Mouse (Mus musculus) embryonic stem cell, embryonic (primary cell): ENCODE measurements at regions not wholly inside any gene's neighbourhood (a gene's known extent, or its start where the extent isn't known, plus 50 kb on each side); places are given as distances from the start of the nearest gene placed in this dataset.
"Not testable (repeated sequence)": the region's sequence is repeated elsewhere in the genome, so short reads cannot be mapped to it uniquely, and the experiment has no call there.

Experiments
- CTCF ChIA-PET, 4 experiments: fragments of 300-600 bp in 2 of 4; fragments of 350-600 bp in 2 of 4; sonication (Branson Sonifier 250); formaldehyde crosslinking; loops; one replicate each; lab custom pipeline; 2022; ENCODE audit warnings: inconsistent platforms in 2 of 4; lab: Charles Lee
- POLR2A ChIA-PET, 4 experiments: fragments of 300-600 bp in 2 of 4; fragments of 350-600 bp in 2 of 4; sonication (Branson Sonifier 250); formaldehyde crosslinking; loops; one replicate each; lab custom pipeline; 2022; ENCODE audit warnings: antibody characterized with exemption in 4 of 4, inconsistent platforms in 1 of 4; lab: Charles Lee

DNA sequence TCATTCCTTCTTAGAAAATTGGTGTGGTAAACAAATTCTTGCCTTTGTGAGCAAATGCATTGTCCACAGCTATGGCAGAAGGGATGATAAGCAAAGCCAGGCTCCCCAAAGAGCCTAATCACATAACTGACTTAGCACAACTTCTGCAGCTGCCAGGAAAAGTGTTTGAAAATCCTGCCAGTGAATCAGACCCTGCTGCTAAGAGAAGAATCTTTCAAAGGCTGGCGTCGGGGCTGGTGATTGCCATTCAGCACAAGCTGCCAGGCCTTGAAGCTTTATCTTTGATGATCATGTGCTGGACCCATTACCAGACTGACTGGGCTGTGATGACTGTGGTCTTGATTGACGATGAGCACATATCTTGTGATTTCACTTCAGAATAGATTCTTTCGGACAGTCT is 713.9 kb upstream of the Tex47 start:
- ChIA-PET POLR2A (no interaction called here), CTCF (no interaction called here)

DNA sequence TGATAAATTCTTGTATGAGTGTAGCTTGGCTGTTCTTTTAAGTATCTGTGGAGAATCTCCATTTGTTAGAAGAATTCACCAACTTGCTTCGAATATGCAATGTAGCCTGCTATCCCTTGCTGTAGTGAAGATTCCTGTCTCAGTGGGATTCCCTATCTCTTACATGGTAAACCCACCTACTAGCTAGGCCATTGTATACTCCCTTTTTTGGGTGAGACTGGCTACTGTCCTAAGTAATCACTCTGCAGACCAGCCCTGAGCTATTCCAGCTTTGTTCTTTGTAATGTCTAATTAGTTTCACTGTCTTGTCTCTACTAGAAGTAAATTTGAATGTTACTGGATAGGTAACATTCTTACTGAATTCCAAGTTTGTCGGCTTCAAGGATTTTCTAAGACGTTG is 692.8 kb upstream of the Tex47 start:
- CTCF ChIA-PET, POLR2A ChIA-PET: not testable (repeated sequence)

DNA sequence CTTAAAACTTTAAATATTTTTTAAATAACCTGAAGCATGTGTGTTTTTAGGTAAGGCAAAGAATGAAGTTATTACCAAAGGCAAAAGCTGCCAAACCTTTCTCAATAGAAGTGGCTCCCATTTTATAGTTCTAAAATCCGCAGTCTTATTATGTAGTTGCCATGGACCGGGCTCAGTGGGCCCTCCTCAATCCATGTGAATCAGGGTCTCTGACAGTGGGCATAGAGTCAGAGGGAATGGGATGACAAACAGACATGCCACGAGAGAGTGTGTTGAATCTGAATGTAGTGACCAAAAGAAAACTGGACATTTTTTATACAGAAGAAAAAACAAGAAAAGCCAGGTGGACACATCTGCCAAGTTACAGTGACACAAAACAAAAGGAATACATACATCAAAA is 659.0 kb upstream of the Tex47 start:
- POLR2A ChIA-PET, result no interaction called here
- CTCF ChIA-PET, result no interaction called here

DNA sequence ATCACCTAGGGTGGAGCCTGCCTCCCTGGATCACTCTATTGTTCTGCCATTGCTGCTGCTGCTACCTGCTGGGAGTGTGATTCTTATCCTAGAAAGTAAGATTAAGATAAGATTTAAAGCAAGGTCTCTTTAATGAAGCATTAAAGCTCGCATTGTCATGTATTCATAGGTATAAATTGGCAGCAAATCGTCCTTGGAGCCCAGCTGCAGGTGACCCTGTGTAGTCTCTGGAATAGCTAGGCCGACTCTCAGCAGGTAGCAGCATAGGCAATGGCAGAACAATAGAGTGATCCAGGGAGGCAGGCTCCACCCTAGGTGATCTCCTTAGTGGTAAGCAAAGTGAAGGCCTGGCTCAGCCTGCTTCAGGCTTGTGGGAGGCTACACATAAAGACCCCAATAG is 627.7 kb upstream of the Tex47 start:
- CTCF ChIA-PET, POLR2A ChIA-PET: not testable (repeated sequence)

DNA sequence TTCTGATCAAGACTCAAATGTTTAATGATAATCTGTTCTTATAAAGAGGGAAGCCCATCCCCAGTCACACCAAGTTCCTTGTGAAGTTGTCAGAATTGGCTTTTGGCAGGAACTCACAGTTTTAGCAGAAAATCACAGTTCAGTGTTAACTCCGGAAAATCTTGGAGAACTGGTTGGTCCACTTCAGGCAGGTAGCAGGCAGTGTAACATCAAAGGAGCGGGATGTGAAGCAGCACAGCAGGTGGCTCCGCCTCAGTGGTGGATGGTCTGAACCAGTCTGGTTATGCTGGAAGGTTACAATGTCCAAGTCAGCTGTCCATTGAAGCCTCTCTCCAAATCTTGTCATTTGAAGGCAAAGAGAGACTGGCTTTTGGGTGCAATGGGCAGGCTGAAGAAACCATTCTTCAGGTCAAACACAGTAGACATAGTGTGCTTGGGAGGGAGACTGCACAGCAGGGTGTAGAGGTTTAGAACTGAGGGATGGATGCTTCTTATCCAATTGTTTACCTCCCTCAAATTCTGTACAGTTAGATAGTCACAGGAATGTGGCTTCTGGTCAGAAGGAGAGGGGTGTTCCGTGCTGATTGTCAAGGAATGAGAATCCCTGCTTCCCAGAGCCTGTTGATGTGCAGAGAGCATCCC is 594.1 kb upstream of the Tex47 start:
- POLR2A ChIA-PET, result no interaction called here

DNA sequence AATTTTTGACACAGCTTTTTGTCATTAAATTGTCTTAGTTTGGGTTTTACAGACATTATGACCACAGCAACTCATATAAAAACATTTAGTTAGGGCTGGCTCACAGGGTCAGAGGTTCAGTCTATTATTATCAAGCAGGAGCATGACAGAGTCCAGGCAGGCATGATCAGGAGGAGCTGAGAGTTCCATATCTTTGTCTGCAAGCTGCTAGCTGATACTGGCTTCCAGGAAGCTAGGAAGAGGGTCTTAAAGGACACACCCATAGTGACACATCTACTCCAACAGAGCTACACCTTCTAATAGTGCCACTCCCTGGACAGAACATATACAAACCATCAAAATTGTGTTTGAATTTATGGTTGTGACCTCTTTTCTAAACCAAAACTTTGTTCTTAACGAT is 587.7 kb upstream of the Tex47 start:
- CTCF ChIA-PET, result interaction anchor here in 1 of 4 experiments (0.7 kb wide), 1 partner anchor 870 kb away, joined by 4 read pairs; no protein-coding TSS in a partner anchor
- POLR2A ChIA-PET, result no interaction called here

More for the DNA sequence above, 594.1 kb upstream of the Tex47 start:
- CTCF ChIA-PET, result no interaction called here

DNA sequence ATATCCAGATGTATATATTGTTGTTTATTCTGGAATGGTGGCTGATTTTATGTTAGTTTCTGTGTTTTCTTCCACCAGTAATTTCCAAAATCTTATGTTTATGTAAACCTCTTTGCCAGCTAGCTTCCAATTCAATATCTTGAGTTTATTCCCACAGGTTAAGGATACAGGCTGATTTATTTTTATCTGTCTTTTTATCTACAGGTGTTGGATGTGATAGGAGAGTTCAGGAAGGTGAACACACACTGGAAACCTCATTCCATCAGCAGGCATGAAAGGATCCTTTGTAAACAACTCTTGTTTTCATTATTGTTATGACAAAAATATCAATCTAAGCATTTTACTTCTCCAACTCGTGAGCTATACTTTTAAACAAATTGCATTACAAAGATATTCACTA is 587.3 kb upstream of the Tex47 start:
- ChIA-PET CTCF (no interaction called here), POLR2A (no interaction called here)
